Mouse (Mus musculus) lung, adult 10 weeks (tissue): Measurements from ENCODE around the gene Gm28171. TPM values are rescaled to one million over a fixed set of nuclear protein-coding genes. Genes with fewer than 3 reads are reported as not detected.

Experiments
- polyA plus RNA-seq: library from polyadenylated mRNA; stranded (reverse); fragments of 350-450 nt; fragmentation: Illumina TruSeq; extraction: RNeasy Lipid Tissue Mini Kit (QIAGEN cat#74804); gene quantifications from one replicate; pipeline ENCODE4 v1.2.3, GENCODE M21; 2014; ENCODE audit warnings: low read depth, low replicate concordance; ENCODE audit not compliant: insufficient read depth

The Gm28171 gene
- not detected for polyA plus RNA-seq

DNA sequence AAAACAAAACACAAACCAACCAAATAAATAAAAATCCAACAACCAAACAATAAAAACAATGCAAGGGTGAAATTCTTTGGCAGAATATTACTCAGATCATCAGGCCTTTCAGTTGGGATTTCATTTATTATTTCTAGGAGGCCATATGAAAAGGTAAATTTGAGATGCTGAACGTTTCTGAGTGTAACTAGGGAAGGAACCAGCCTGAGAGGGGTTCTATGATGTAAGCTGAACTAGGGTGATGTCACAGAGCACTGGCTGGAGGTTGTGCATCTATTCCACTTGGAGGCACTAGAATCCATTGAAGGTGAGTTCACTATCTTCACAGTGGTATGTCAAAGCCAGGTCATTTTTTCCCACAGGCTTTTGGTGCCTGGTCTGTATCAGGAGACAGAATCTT is at the start of gene Gm28171:
Gene Gm28171 (plus strand): TSS at position 301 of the 400 bp plus-strand sequence.

Other genes starting within 250 kb of the Gm28171 start
- gene Gm21854, start 136.4 kb upstream of the Gm28171 start, polyA plus RNA-seq: not detected
- gene Gm20914, start 67.4 kb upstream of the Gm28171 start, polyA plus RNA-seq: not detected
- not detected for gene Gm21778, start 149.1 kb downstream of the Gm28171 start, polyA plus RNA-seq